Mouse (Mus musculus) midbrain, embryonic 13.5 days (tissue): ENCODE results near the gene Scaf1. TPM values are rescaled to one million over a fixed set of nuclear protein-coding genes. Genes with fewer than 3 reads are reported as not detected.
A peak's percentile ranks its signal among the peaks of the same experiment; 100 is the strongest.

Source experiments
- ATAC-seq: fragments of 200-750 bp; cut with Nextera tagmentation; 2 replicates; pipeline ENCODE4 v1.8.0; 2017; ENCODE audit warnings: mild to moderate bottlenecking, moderate TSS enrichment, moderate library complexity
- H3K27ac ChIP-seq: fragments of 300-500 bp; sonication (generic); 2 replicates; pipeline ENCODE4 v1.5.1; 2015; ENCODE audit warnings: inconsistent platforms, mild to moderate bottlenecking, moderate library complexity
- H3K27me3 ChIP-seq: fragments of 300-500 bp; sonication (generic); 2 replicates; pipeline ENCODE4 v1.6.1; 2015; ENCODE audit warnings: mild to moderate bottlenecking, inconsistent platforms
- H3K36me3 ChIP-seq: fragments of 300-500 bp; sonication (generic); 2 replicates; pipeline ENCODE4 v1.6.1; 2015; ENCODE audit warnings: mild to moderate bottlenecking, inconsistent platforms
- H3K4me1 ChIP-seq: fragments of 300-500 bp; sonication (generic); replicated peaks from 2 replicates; pipeline ENCODE4 v1.6.1; 2015; ENCODE audit warnings: inconsistent platforms
- H3K4me2 ChIP-seq: fragments of 300-500 bp; sonication (generic); replicated peaks from 2 replicates; pipeline ENCODE4 v1.6.1; 2015; ENCODE audit warnings: moderate library complexity, mild to moderate bottlenecking, inconsistent platforms
- H3K4me3 ChIP-seq: fragments of 300-500 bp; sonication (generic); replicated peaks from 2 replicates; pipeline ENCODE4 v1.5.1; 2015; ENCODE audit warnings: mild to moderate bottlenecking, inconsistent platforms
- H3K9ac ChIP-seq: fragments of 300-500 bp; sonication (generic); replicated peaks from 2 replicates; pipeline ENCODE4 v1.6.1; 2015; ENCODE audit warnings: mild to moderate bottlenecking, inconsistent platforms
- H3K9me3 ChIP-seq: fragments of 300-500 bp; sonication (generic); 2 replicates; pipeline ENCODE4 v1.6.1; 2016; ENCODE audit warnings: mild to moderate bottlenecking, inconsistent platforms
- WGBS: fragments of 180-500 bp; shearing (Covaris S2); methylation state at CpG from one replicate; pipeline ENCODE4 v1.1.7; 2015; 5-methylcytosine and 5-hydroxymethylcytosine counted together
- polyA plus RNA-seq: library from polyadenylated mRNA; unstranded; fragments of >200 nt; fragmentation: Nextera tagmentation; extraction: Ambion mirVana; gene quantifications from 2 replicates; pipeline ENCODE4 v1.2.1, GENCODE M21; 2015

Scaf1 gene
- polyA plus RNA-seq, 1 experiment from 2014 or later, result 47.7 TPM

DNA sequence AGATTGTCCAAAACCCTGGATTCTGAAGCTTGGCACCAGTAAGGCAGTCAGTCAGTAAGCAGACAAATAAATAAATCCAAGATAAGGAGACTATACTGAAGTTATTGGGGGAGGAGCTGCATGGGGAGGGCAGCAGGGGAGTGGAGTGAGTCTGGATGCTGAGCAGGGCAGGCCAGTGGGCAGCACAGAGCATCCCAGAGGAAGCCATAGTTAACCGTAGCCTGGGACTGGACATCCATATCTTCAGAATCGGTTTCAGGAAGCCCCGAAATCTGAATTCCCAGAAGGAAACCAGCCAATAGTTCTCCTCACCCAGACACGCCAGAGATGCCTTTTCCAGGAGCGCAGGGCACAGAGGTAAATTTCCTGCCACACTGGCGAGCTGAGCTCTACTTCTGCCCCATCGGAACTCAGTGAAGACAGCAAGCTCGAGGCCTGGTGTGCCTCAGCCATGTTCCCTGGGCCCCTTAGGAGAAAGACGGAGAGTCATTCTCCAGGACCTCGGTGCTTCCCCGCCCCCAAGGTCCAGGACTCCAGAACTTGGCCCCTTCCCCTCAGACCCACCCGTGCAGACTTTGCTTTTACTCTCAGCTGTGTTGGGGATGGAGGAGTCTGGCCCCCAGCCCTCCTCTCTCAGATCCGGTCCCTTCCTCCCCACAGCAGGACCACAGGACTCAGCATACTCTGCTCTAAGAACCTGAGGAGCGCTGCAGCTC lies 42.6 kb downstream of the Scaf1 start:
- Histone ChIP-seq H3K9me3 (no peaks in the 10 kb centered on the region), H3K9ac (peak overlapping the region; percentile 77), H3K36me3 (peaks cover 35% of the 10 kb centered on the region), H3K4me3 (peak overlapping the region; percentile 58), H3K27ac (peak overlapping the region; percentile 97), H3K4me2 (peak overlapping the region; percentile 93), H3K27me3 (no peaks in the 10 kb centered on the region), H3K4me1 (peaks cover 50% of the 10 kb centered on the region)
- ATAC-seq, result no peak
- WGBS, result 26% methylated on average over 14 of the region's 14 CpGs

DNA sequence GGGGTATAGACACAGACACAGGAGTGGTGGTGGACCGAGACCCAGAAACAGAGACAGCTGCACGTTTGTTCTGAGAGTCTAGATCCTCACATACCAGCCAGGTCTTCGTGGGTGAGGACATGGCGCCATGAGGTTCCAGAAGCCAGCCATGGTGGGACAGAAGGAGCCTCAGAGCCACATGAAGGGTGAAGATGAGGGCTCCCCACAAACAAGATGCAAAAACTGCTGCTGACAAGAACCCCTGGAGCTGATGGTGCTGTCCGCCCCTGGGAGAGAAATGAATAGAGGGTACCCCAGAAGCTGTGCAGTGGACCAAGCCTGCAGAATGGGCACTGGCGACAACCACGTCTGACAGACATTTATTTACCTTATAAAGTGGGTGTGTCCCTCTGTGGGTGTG lies 45.0 kb downstream of the Scaf1 start:
- Histone ChIP-seq H3K27ac (peak overlapping the region; percentile 86), H3K9me3 (no peaks in the 10 kb centered on the region), H3K4me1 (peaks cover 50% of the 10 kb centered on the region), H3K4me2 (peak overlapping the region; percentile 77), H3K27me3 (no peaks in the 10 kb centered on the region), H3K4me3 (peak overlapping the region; percentile 55), H3K9ac (peak overlapping the region; percentile 71), H3K36me3 (peaks cover 29% of the 10 kb centered on the region)
- 78% methylated on average over 7 of the region's 7 CpGs for WGBS
- no peak for ATAC-seq

DNA sequence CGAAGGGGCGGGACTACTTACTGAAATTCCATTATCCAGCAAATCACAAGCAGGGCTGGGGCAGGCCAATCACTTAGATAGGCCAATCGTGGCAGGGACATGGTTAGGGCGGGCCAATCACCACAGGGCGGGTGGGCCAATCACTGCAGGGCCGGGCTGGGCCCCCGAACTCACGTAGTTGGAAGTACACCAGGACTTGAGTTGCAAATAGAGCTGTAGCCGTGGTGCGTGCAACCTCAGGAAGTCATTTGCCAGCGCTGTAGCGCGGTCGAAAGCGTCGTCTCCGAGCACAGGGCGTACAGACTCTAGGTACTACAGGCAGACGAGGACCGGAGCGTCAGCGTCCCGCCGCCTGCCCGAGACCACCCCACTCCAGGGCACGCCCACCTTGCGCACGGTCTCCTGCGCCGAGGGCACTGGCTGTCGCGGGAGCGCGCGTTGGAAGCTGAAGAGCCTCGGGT lies 45.9 kb downstream of the Scaf1 start:
- Histone ChIP-seq H3K4me2 (peak overlapping the region; percentile 77), H3K27ac (peak overlapping the region; percentile 86), H3K9me3 (no peaks in the 10 kb centered on the region), H3K27me3 (no peaks in the 10 kb centered on the region), H3K36me3 (peaks cover 29% of the 10 kb centered on the region), H3K9ac (peak overlapping the region; percentile 71), H3K4me1 (peaks cover 45% of the 10 kb centered on the region), H3K4me3 (peak overlapping the region; percentile 55)
- ATAC-seq, result peak; percentile 96
- WGBS, result under 1% methylated on average over 36 of the region's 36 CpGs

DNA sequence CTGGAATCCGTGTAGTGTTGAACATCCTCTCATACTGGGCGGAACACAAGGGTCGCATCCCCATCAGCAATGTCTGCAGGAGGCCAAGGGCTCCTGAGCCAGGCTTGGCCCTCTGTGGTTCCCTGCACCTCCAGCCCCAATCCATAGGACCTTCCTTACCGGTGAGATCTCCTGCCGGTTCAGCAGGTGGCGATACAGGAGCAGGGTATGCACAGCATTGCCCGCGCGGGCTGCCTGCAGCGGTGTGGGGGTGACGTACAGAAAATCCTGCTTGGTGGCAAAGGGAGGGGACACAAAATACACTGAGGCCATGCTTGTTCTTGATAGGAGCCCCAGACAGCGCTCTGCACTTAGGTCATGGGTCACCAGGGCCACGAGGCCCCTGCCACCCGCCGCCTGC lies 49.5 kb downstream of the Scaf1 start:
- Histone ChIP-seq H3K4me3 (no peak overlapping the region), H3K36me3 (peaks cover 62% of the 10 kb centered on the region), H3K9me3 (no peaks in the 10 kb centered on the region), H3K27ac (no peak overlapping the region), H3K27me3 (no peaks in the 10 kb centered on the region), H3K4me2 (no peak overlapping the region), H3K9ac (no peak overlapping the region), H3K4me1 (peaks cover 15% of the 10 kb centered on the region)
- WGBS, result 80% methylated on average over 15 of the region's 15 CpGs
- no peak for ATAC-seq

DNA sequence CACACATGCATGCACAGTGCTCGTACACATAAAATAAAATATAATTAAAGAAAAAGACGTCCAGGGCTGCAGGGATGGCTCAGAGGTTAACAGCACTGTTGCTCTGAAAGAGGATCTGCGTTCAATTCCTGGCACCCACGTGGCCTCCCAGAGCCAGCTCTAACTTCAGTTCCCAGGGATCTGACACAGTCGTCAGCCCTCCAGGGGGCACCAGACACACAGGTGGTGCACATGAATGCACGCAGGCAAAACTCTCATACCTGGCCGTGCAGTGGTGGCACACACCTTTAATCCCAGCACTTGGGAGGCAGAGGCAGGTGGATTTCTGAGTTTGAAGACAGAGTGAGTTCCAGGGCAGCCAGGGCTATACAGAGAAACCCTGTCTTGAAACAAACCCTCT lies 50.2 kb downstream of the Scaf1 start:
- Histone ChIP-seq H3K9me3 (no peaks in the 10 kb centered on the region), H3K27me3 (no peaks in the 10 kb centered on the region), H3K36me3 (peaks cover 69% of the 10 kb centered on the region), H3K9ac (no peak overlapping the region), H3K4me2 (no peak overlapping the region), H3K4me1 (peaks cover 9% of the 10 kb centered on the region), H3K4me3 (no peak overlapping the region), H3K27ac (no peak overlapping the region)
- 85% methylated on average over 7 of the region's 7 CpGs for WGBS
- no peak for ATAC-seq

DNA sequence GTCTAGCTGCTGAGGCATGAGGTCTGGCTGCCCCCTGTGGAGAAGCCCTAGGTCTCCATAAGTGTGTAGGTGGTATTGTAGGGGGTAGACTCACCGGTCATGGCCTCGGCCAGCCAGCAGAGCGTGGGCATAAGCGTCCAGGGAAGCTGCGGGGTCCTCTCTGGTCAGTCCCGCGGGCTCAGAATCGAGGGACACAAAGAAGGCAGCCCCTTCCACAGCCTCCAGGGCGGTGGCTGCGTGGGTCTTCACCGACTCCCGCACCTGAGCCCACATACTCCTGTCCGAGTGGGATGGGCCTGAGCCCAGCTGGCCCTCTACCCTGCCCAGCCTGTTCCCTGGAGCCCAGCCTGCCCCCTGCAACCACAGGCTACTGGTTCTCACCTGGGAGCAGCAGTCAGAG lies 51.2 kb downstream of the Scaf1 start:
- Histone ChIP-seq H3K4me2 (no peak overlapping the region), H3K27ac (no peak overlapping the region), H3K36me3 (peaks cover 77% of the 10 kb centered on the region), H3K4me1 (0 out of 2 replicates have a peak, but pooled peaks cover 5% of the 10 kb centered on the region), H3K9me3 (no peaks in the 10 kb centered on the region), H3K9ac (no peak overlapping the region), H3K27me3 (no peaks in the 10 kb centered on the region), H3K4me3 (no peak overlapping the region)
- WGBS, result 94% methylated on average over 13 of the region's 13 CpGs
- ATAC-seq, result no peak; the same call in 1 of the 2 replicates

DNA sequence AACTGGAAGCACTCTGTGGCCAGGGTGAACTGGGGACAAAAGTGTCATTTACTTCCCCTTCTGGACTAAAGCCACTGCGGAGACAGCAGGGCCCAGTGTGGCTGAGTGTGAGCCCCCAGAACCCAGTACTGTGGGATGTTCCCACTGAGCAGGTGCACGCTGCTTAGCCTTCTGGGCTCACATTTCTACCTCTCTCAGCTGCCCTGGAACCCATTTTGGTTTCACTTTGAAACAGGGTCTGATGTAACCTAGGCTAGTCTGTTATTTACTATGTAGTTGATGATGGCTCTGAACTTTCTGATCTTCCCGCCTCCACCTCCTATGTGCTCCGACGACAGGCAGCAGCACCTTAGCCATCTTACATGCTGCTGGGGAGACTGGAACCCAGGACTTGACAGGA lies 53.3 kb downstream of the Scaf1 start:
- no peaks in the 10 kb centered on the region for H3K9me3 ChIP-seq
- no peak overlapping the region for H3K27ac ChIP-seq
- H3K4me3 ChIP-seq, result no peak overlapping the region
- no peak overlapping the region for H3K4me2 ChIP-seq
- WGBS, result 95% methylated on average over 5 of the region's 5 CpGs
- H3K4me1 ChIP-seq, result no peaks in the 10 kb centered on the region
- peaks cover 88% of the 10 kb centered on the region for H3K36me3 ChIP-seq
- ATAC-seq, result no peak
- no peak overlapping the region for H3K9ac ChIP-seq
- H3K27me3 ChIP-seq, result no peaks in the 10 kb centered on the region

DNA sequence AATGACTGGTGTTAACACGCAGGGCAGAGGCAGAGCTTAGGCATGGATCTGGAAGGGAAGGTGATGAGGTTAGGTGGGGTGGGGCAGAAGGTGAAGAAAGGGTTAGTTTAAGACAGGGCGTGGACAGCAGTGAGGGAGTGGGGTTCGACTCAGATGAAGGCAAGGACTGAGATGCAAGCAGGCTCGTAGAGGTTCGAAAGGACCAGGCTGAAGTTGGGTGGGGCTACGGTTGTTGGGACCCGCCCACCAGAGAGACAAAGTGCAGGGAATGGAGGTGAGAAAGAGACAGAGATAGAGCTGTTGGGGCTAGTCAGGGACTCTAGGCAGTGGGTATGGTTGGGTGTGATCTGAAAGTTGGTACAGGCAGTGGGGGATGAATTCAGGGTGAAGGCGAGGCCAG lies 53.8 kb downstream of the Scaf1 start:
- H3K4me3 ChIP-seq, result no peak overlapping the region
- WGBS, result 88% methylated on average over 8 of the region's 8 CpGs
- H3K36me3 ChIP-seq, result peaks cover 85% of the 10 kb centered on the region
- H3K27me3 ChIP-seq, result no peaks in the 10 kb centered on the region
- no peak overlapping the region for H3K27ac ChIP-seq
- H3K9me3 ChIP-seq, result no peaks in the 10 kb centered on the region
- ATAC-seq, result no peak
- no peak overlapping the region for H3K9ac ChIP-seq
- no peak overlapping the region for H3K4me2 ChIP-seq
- no peaks in the 10 kb centered on the region for H3K4me1 ChIP-seq

DNA sequence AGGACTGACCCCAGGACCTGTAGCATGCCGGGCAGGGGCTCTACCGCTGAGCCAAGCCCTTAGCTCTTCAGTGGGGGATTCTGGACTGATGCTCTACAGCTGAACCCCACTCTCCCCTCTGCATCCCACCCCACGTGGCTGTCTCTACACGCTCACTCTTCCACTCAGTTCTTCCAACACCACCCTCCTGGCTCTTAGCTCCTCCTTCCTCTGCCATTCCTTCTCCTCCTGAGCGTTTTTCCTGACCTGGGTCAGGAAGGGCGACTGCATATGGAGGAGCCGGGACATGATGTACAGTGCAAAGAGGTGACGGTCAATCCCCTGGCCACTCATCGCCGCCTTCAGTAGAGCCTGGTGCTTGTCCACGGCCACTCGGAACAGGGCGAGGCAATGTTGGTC lies 55.7 kb downstream of the Scaf1 start:
- no peak for ATAC-seq
- no peaks in the 10 kb centered on the region for H3K9me3 ChIP-seq
- 91% methylated on average over 13 of the region's 13 CpGs for WGBS
- H3K4me3 ChIP-seq, result no peak overlapping the region
- H3K4me1 ChIP-seq, result no peaks in the 10 kb centered on the region
- no peaks in the 10 kb centered on the region for H3K27me3 ChIP-seq
- H3K4me2 ChIP-seq, result no peak overlapping the region
- no peak overlapping the region for H3K27ac ChIP-seq
- H3K9ac ChIP-seq, result no peak overlapping the region
- peaks cover 68% of the 10 kb centered on the region for H3K36me3 ChIP-seq

DNA sequence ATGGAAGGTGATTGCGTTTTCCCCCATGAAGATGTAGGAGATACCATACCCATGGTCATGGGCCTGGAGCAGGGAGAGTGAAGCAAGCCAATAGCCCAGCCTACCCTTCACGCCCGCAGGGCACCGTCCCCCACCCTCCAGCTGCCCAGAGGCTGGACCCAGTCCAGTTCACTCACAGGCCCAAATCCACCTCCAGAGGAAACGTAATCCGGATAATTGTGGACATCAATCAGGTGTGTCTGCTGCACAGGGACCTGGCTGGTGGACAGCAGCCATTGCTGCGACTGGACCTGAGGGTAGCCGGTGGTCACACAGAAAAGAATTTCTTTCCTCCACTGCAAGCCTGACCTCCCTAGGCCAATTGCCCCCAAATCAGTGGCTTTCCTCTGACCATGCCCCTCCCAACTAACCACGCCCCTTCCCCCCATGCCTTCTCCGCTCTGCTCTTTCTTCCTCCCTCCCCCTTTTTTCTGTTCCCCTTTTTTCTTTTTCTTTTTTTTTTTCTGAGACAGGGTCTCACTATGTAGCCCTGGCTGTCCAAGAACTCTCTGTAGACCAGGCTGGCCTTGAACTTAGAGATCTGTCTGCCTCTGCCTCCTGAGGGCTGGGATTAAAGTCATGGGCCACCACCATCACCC lies 56.2 kb downstream of the Scaf1 start:
- Histone ChIP-seq H3K4me3 (no peak overlapping the region), H3K27me3 (no peaks in the 10 kb centered on the region), H3K9ac (no peak overlapping the region), H3K36me3 (peaks cover 63% of the 10 kb centered on the region), H3K27ac (no peak overlapping the region), H3K4me2 (no peak overlapping the region), H3K9me3 (no peaks in the 10 kb centered on the region), H3K4me1 (no peaks in the 10 kb centered on the region)
- 90% methylated on average over 10 of the region's 10 CpGs for WGBS
- ATAC-seq, result no peak

DNA sequence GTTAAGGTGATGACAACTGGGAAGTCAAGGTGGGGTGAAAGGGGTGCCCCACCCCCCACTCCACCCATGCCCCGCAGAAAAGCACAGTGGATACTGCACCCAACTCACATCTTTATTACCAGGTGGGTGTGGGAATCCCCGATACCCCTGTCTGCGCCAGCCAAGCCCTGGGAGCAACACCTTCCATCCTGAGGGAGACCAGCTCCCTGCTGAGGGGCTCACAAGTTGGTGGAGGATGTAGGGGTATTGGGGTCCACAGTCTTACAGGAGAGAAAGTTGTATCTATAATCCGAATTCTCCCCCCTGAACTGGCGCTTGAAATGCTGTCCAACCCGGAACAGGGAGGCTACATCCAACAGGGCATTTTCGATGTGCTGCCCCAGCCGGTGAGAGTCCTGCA lies 56.9 kb downstream of the Scaf1 start:
- Histone ChIP-seq H3K36me3 (peaks cover 58% of the 10 kb centered on the region), H3K4me3 (no peak overlapping the region)
- WGBS, result 91% methylated on average over 8 of the region's 8 CpGs

DNA sequence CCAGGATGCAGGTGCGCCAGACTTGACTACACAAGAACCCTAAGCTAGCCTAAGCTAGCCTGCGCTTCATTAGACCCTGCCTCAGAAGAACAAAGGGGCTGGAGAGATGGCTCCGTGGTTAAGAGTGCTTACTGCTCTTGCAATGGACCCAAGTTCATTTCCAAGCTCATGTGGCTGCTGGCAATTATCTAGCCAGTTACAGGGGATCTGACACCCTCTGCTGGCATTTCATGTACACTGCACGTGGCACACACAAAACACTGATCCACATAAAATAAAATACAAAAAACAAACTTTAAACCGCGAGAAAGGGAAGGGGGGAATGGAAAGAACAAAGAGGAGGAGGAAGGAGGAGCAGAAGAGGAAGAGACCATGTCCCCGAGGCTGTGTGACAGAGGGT lies 58.0 kb downstream of the Scaf1 start:
- Histone ChIP-seq H3K4me2 (no peak overlapping the region), H3K36me3 (peaks cover 47% of the 10 kb centered on the region), H3K27ac (no peak overlapping the region), H3K4me3 (no peak overlapping the region), H3K9ac (no peak overlapping the region), H3K27me3 (no peaks in the 10 kb centered on the region), H3K9me3 (no peaks in the 10 kb centered on the region), H3K4me1 (0 out of 2 replicates have a peak, but pooled peaks cover under 1% of the 10 kb centered on the region)
- 51% methylated on average over 7 of the region's 7 CpGs for WGBS
- no peak for ATAC-seq

More for the DNA sequence above, 56.9 kb downstream of the Scaf1 start:
- ATAC-seq, result no peak
- no peak overlapping the region for H3K27ac ChIP-seq
- H3K9ac ChIP-seq, result no peak overlapping the region
- no peak overlapping the region for H3K4me2 ChIP-seq
- H3K9me3 ChIP-seq, result no peaks in the 10 kb centered on the region
- no peaks in the 10 kb centered on the region for H3K27me3 ChIP-seq
- H3K4me1 ChIP-seq, result no peaks in the 10 kb centered on the region
